Mouse (Mus musculus) hindbrain, postnatal 0 days (tissue): Measurements from ENCODE around the gene Carns1. TPM values are rescaled to one million over a fixed set of nuclear protein-coding genes. Genes with fewer than 3 reads are reported as not detected.
"Not testable (repeated sequence)": the region's sequence is repeated elsewhere in the genome, so short reads cannot be mapped to it uniquely, and the experiment has no call there.

Source experiments
- ATAC-seq: fragments of 200-750 bp; cut with Nextera tagmentation; 2 replicates; pipeline ENCODE4 v1.8.0; 2017; ENCODE audit warnings: mild to moderate bottlenecking, moderate TSS enrichment, moderate library complexity
- DNase-seq: peaks from one replicate; pipeline ENCODE4 v3.0.0-alpha.2; 2015; ENCODE audit warnings: low spot score
- H3K27ac ChIP-seq: fragments of 300-500 bp; sonication (generic); 2 replicates; pipeline ENCODE4 v1.5.1; 2014; ENCODE audit warnings: mild to moderate bottlenecking
- H3K27me3 ChIP-seq: fragments of 300-500 bp; sonication (generic); 2 replicates; pipeline ENCODE4 v1.6.1; 2014; ENCODE audit warnings: low read length, mixed read lengths; ENCODE audit not compliant: insufficient read depth
- H3K36me3 ChIP-seq: fragments of 300-500 bp; sonication (generic); 2 replicates; pipeline ENCODE4 v1.6.1; 2014; ENCODE audit warnings: low read length, mixed read lengths; ENCODE audit not compliant: insufficient read depth
- H3K4me1 ChIP-seq: fragments of 300-500 bp; sonication (generic); 2 replicates; pipeline ENCODE4 v1.6.1; 2014; ENCODE audit warnings: antibody characterized with exemption, low read length, mixed read lengths; ENCODE audit not compliant: insufficient read depth
- H3K4me2 ChIP-seq: fragments of 300-500 bp; sonication (generic); 2 replicates; pipeline ENCODE4 v1.6.1; 2014; ENCODE audit warnings: low read depth, mild to moderate bottlenecking, low read length, moderate library complexity, mixed read lengths
- H3K4me3 ChIP-seq: fragments of 300-500 bp; sonication (generic); 2 replicates; pipeline ENCODE4 v1.5.1; 2014; ENCODE audit warnings: low read length
- H3K9ac ChIP-seq: fragments of 300-500 bp; sonication (generic); replicated peaks from 2 replicates; pipeline ENCODE4 v1.6.1; 2014; ENCODE audit warnings: mild to moderate bottlenecking, low read length, moderate library complexity, mixed read lengths
- H3K9me3 ChIP-seq: fragments of 300-500 bp; sonication (generic); 2 replicates; pipeline ENCODE4 v1.6.1; 2016; ENCODE audit warnings: low read length, mixed read lengths
- CTCF ChIP-seq: IDR thresholded peaks from 2 replicates; pipeline ENCODE4 v1.5.1; 2016; ENCODE audit warnings: antibody characterized with exemption, control low read depth, low read depth
- WGBS: fragments of 180-500 bp; shearing (Covaris S2); extraction: QIAGEN DNeasy Blood & Tissue Kit; methylation state at CpG from one replicate; pipeline ENCODE4 v1.1.7; 2014; 5-methylcytosine and 5-hydroxymethylcytosine counted together
- polyA plus RNA-seq: library from polyadenylated mRNA; unstranded; fragments of >200 nt; fragmentation: Nextera tagmentation; extraction: Ambion mirVana; gene quantifications from 2 replicates; pipeline ENCODE4 v1.2.1, GENCODE M21; 2015
- total RNA-seq: library from RNA; depleted of rRNA; stranded (reverse); fragments of >200 nt; gene quantifications from 2 replicates; pipeline ENCODE4 v1.2.3, GENCODE M21; 2014

Carns1 gene
- total and polyA plus RNA-seq, 2 experiments from 2014 or later: 7.5 to 8.3 TPM

- no peak for TF ChIP-seq CTCF
- Histone ChIP-seq H3K27ac (0 out of 2 replicates have a peak within 1 kb of the TSS, but pooled peaks have one; percentile 20), H3K36me3 (no peaks in the 10 kb centered on the region), H3K9ac (no peak within 1 kb of the TSS), H3K27me3 (no peaks in the 10 kb centered on the region), H3K9me3 (no peaks in the 10 kb centered on the region), H3K4me1 (peaks cover 4% of the 10 kb centered on the region; the same call in 1 of the 2 replicates), H3K4me3 (no peak within 1 kb of the TSS), H3K4me2 (no peak within 1 kb of the TSS)
- ATAC-seq: no peak
- no peak for DNase-seq
- WGBS: 82% methylated on average over 7 of the region's 7 CpGs
These were observed 31.5 kb downstream of the Carns1 start, which contains the start of gene Cabp4 for GRCm38 (mm10) chr19:4143759-4144268. Gene Cabp4, minus strand, starts transcription at chr19:4144033.

- TF ChIP-seq CTCF: no peak
- 80% methylated on average over 18 of the region's 18 CpGs for WGBS
- no peak overlapping the region for H3K9ac ChIP-seq
- no peaks in the 10 kb centered on the region for H3K9me3 ChIP-seq
- ATAC-seq (no peak), DNase-seq (no peak)
- peaks cover 2% of the 10 kb centered on the region; the same call in 1 of the 2 replicates for H3K4me1 ChIP-seq
- H3K4me3 ChIP-seq: no peak overlapping the region
- no peaks in the 10 kb centered on the region for H3K36me3 ChIP-seq
- H3K4me2 ChIP-seq: no peak overlapping the region
- no peak overlapping the region for H3K27ac ChIP-seq
- no peaks in the 10 kb centered on the region for H3K27me3 ChIP-seq
These were observed 32.7 kb downstream of the Carns1 start for GRCm38 (mm10) chr19:4142416-4143173.

GRCm38 (mm10) chr19:4140147-4140546 lies 35.1 kb downstream of the Carns1 start:
- Histone ChIP-seq H3K4me2 (no peak overlapping the region), H3K9ac (no peak overlapping the region), H3K9me3 (no peaks in the 10 kb centered on the region), H3K36me3 (no peaks in the 10 kb centered on the region), H3K27me3 (no peaks in the 10 kb centered on the region), H3K4me1 (no peaks in the 10 kb centered on the region), H3K4me3 (no peak overlapping the region), H3K27ac (no peak overlapping the region)
- ATAC-seq (no peak), DNase-seq (no peak)
- TF ChIP-seq CTCF: no peak
- WGBS: 77% methylated on average over 6 of the region's 6 CpGs

- no peaks in the 10 kb centered on the region for H3K4me1 ChIP-seq
- WGBS: 64% methylated on average over 2 of the region's 2 CpGs
- TF ChIP-seq CTCF: no peak
- H3K4me2 ChIP-seq: no peak within 1 kb of the TSS
- H3K9me3 ChIP-seq: no peaks in the 10 kb centered on the region
- H3K9ac ChIP-seq: no peak within 1 kb of the TSS
- H3K36me3 ChIP-seq: no peaks in the 10 kb centered on the region
- no peaks in the 10 kb centered on the region for H3K27me3 ChIP-seq
- H3K27ac ChIP-seq: no peak within 1 kb of the TSS
- H3K4me3 ChIP-seq: no peak within 1 kb of the TSS
- ATAC-seq (no peak; the same call in 1 of the 2 replicates), DNase-seq (no peak)
These were observed 35.8 kb downstream of the Carns1 start, which contains the start of gene Gpr152 for GRCm38 (mm10) chr19:4139446-4139845. Gene Gpr152, plus strand, starts transcription at chr19:4139787.

GRCm38 (mm10) chr19:4137913-4138312 lies 37.4 kb downstream of the Carns1 start:
- H3K27me3 ChIP-seq: no peaks in the 10 kb centered on the region
- no peak overlapping the region for H3K27ac ChIP-seq
- no peak overlapping the region for H3K4me2 ChIP-seq
- no peaks in the 10 kb centered on the region for H3K4me1 ChIP-seq
- H3K4me3 ChIP-seq: no peak overlapping the region
- no peaks in the 10 kb centered on the region for H3K9me3 ChIP-seq
- peaks cover 1% of the 10 kb centered on the region; the same call in 1 of the 2 replicates for H3K36me3 ChIP-seq
- 85% methylated on average over 5 of the region's 5 CpGs for WGBS
- DNase-seq (no peak), ATAC-seq (no peak)
- no peak overlapping the region for H3K9ac ChIP-seq
- TF ChIP-seq CTCF: no peak

GRCm38 (mm10) chr19:4136463-4136862 lies 38.8 kb downstream of the Carns1 start:
- Histone ChIP-seq H3K4me1 (no peaks in the 10 kb centered on the region), H3K4me3 (no peak overlapping the region), H3K36me3 (peaks cover 16% of the 10 kb centered on the region), H3K9ac (no peak overlapping the region), H3K27me3 (no peaks in the 10 kb centered on the region), H3K9me3 (no peaks in the 10 kb centered on the region), H3K4me2 (no peak overlapping the region), H3K27ac (no peak overlapping the region)
- no peak for ATAC-seq
- DNase-seq: no peak
- TF ChIP-seq CTCF: no peak
- WGBS: 82% methylated on average over 5 of the region's 5 CpGs

GRCm38 (mm10) chr19:4135963-4136345 lies 39.3 kb downstream of the Carns1 start:
- H3K27me3 ChIP-seq, ATAC-seq, H3K4me1 ChIP-seq, H3K27ac ChIP-seq, H3K9ac ChIP-seq, H3K4me3 ChIP-seq, DNase-seq, H3K9me3 ChIP-seq, H3K4me2 ChIP-seq: not testable (repeated sequence)
- WGBS: 22% methylated on average over 8 of the region's 8 CpGs
- peak; percentile 56 for TF ChIP-seq CTCF
- H3K36me3 ChIP-seq: peaks cover 21% of the 10 kb centered on the region

- H3K4me1 ChIP-seq, DNase-seq, H3K4me3 ChIP-seq, H3K27me3 ChIP-seq, ATAC-seq, H3K27ac ChIP-seq, H3K4me2 ChIP-seq, H3K9ac ChIP-seq, H3K9me3 ChIP-seq: not testable (repeated sequence)
- peaks cover 22% of the 10 kb centered on the region for H3K36me3 ChIP-seq
- WGBS: 85% methylated on average over 6 of the region's 6 CpGs
These were observed 39.9 kb downstream of the Carns1 start for GRCm38 (mm10) chr19:4135229-4135962.
